Mouse (Mus musculus): ENCODE data around the gene Twf2. TPM values are rescaled to one million over a fixed set of nuclear protein-coding genes. Genes with fewer than 3 reads are reported as not detected.
A peak's percentile ranks its signal among the peaks of the same experiment; 100 is the strongest.

The Twf2 gene
- polyA plus RNA-seq (2012; ENCODE audit: insufficient read depth, insufficient read length, missing spikeins): 99.0 and 113 TPM in 2 replicates

- H3K4me3 ChIP-seq (ENCODE audit: insufficient read depth, low read length): peak within 1 kb of the TSS; percentile 76
- no peak for TF ChIP-seq CTCF (IDR thresholded peaks at IDR 0.05; ENCODE audit: low read depth, low read length)
- no peak; the same call in 1 of the 2 replicates for TF ChIP-seq POLR2A (IDR thresholded peaks at IDR 0.05; ENCODE audit: borderline replicate concordance, low read depth, low read length)
- H3K27ac ChIP-seq (ENCODE audit: insufficient read depth, low read depth, low read length): peak within 1 kb of the TSS; percentile 61
- peaks cover 48% of the 10 kb centered on the region for H3K4me1 ChIP-seq (ENCODE audit: control insufficient read depth, insufficient read depth, low read length)
Measured at GRCm38 (mm10) chr9:106202819-106203636, at the start of gene Twf2. Gene Twf2, plus strand, starts transcription at chr9:106203108.

DNA sequence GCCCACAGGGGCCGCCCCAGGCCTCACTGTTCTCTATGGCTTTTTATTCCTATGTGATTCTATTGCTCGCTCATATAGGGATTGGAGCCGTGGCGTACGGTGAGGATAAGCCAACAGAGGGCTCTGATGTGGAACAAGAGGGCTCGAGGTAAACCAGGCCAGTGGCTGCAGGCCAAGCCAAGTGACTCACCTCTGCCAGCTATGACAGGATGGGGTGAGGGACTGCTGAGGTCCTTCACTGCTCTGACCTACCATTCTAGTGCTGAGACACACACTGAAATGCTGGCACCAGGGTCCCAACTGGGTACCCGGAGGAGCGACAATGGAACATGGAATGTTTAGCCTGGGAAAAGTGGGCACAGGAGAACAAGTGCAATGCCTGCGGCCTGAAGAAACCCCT, 48.8 kb upstream of the Twf2 start:
- TF ChIP-seq CTCF (IDR thresholded peaks at IDR 0.05; ENCODE audit: low read depth, low read length) (no peak), POLR2A (IDR thresholded peaks at IDR 0.05; ENCODE audit: borderline replicate concordance, low read depth, low read length) (no peak)
- no peaks in the 10 kb centered on the region for H3K4me1 ChIP-seq (ENCODE audit: control insufficient read depth, insufficient read depth, low read length)
- H3K27ac ChIP-seq (ENCODE audit: insufficient read depth, low read depth, low read length): no peak overlapping the region
- H3K4me3 ChIP-seq (ENCODE audit: insufficient read depth, low read length): no peak overlapping the region

- TF ChIP-seq POLR2A (IDR thresholded peaks at IDR 0.05; ENCODE audit: borderline replicate concordance, low read depth, low read length): no peak
- peak; percentile 57 for TF ChIP-seq CTCF (IDR thresholded peaks at IDR 0.05; ENCODE audit: low read depth, low read length)
- H3K4me3 ChIP-seq (ENCODE audit: insufficient read depth, low read length): no peak overlapping the region
- H3K27ac ChIP-seq (ENCODE audit: insufficient read depth, low read depth, low read length): no peak overlapping the region
- peaks cover 4% of the 10 kb centered on the region; the same call in 1 of the 2 replicates for H3K4me1 ChIP-seq (ENCODE audit: control insufficient read depth, insufficient read depth, low read length)
Measured at GRCm38 (mm10) chr9:106156419-106156818, 46.5 kb upstream of the Twf2 start.

DNA sequence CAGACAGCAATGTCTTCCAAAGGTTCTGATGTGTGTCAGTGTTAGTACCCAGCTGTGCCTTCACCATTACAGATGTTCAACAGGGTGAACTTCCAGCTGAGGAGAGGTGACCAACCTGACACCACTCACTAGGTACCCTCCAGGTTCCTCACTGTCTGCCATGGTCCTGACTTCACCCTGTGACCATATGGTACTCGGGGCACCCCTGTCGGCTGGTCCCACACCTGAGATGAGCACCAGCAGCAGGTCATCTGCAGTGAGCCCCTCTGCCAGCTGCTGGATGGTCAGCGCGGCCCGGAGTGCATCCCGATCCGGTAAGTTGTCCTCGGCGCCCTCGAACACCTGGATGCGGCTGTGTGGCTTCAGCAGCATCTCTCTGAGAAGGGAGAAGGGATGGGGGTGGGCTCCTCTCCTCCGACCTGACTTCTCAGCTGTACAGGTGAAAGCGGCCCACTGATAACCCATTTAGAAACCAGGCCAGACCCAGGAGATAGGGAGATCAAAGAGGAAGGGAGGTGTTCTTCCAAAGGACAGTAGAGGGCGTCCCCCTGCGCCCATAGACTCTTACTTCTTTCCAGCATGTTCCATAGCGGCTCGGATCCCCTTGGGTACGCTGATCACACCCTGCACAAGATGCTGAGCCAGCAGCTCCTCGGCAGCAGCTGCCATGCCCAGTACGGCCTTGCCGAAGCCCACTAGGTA, 45.8 kb upstream of the Twf2 start:
- Histone ChIP-seq H3K4me1 (ENCODE audit: control insufficient read depth, insufficient read depth, low read length) (peaks cover 4% of the 10 kb centered on the region; the same call in 1 of the 2 replicates), H3K27ac (ENCODE audit: insufficient read depth, low read depth, low read length) (no peak overlapping the region), H3K4me3 (ENCODE audit: insufficient read depth, low read length) (no peak overlapping the region)
- TF ChIP-seq POLR2A (IDR thresholded peaks at IDR 0.05; ENCODE audit: borderline replicate concordance, low read depth, low read length): no peak
- TF ChIP-seq CTCF (IDR thresholded peaks at IDR 0.05; ENCODE audit: low read depth, low read length): no peak

DNA sequence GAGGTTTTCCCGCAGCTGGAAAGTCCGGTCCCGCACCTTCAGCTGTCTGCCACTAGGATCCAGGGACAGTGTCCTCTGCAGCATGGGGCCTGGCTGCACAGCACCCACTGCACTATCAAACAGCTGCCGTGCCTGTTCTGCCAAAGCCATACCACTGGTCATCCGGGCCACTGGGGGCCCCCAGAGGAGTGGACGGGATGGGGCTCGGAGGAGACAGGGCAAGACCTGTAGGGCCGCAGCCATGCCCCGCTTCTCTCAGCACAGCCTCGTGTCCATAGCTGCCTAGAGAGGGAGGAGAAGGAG, 45.3 kb upstream of the Twf2 start:
- TF ChIP-seq POLR2A (IDR thresholded peaks at IDR 0.05; ENCODE audit: borderline replicate concordance, low read depth, low read length) (no peak), CTCF (IDR thresholded peaks at IDR 0.05; ENCODE audit: low read depth, low read length) (no peak)
- Histone ChIP-seq H3K4me1 (ENCODE audit: control insufficient read depth, insufficient read depth, low read length) (peaks cover 4% of the 10 kb centered on the region; the same call in 1 of the 2 replicates), H3K4me3 (ENCODE audit: insufficient read depth, low read length) (no peak overlapping the region), H3K27ac (ENCODE audit: insufficient read depth, low read depth, low read length) (no peak overlapping the region)

DNA sequence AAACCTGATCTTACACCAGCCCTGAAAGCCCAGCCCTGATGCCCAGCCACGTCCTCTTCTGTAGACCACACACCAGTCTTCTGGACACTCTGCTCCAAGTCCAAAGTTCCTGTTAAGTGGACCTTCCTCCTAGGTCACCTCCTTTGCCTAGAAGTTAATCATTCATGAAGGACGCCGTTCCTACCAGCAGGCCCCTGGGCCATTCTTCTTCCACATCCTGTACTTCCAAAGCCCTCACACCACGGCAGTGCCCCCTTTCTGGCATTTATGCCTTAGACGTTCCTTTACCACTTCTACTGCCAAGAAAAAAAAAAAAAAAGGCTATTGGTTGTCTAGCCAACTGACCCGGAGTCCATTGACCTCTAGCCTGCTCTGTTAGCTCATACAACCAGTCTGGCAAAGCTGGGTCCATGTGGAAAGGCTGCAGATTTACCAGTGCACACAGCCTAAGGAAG, 44.8 kb upstream of the Twf2 start, which contains the start of gene Glyctk:
Gene Glyctk, minus strand, starts transcription at position 102 of the 455 bp plus-strand sequence.
- peaks cover 4% of the 10 kb centered on the region; the same call in 1 of the 2 replicates for H3K4me1 ChIP-seq (ENCODE audit: control insufficient read depth, insufficient read depth, low read length)
- H3K4me3 ChIP-seq (ENCODE audit: insufficient read depth, low read length): no peak within 1 kb of the TSS
- H3K27ac ChIP-seq (ENCODE audit: insufficient read depth, low read depth, low read length): no peak within 1 kb of the TSS
- TF ChIP-seq POLR2A (IDR thresholded peaks at IDR 0.05; ENCODE audit: borderline replicate concordance, low read depth, low read length) (no peak), CTCF (IDR thresholded peaks at IDR 0.05; ENCODE audit: low read depth, low read length) (no peak)

GRCm38 (mm10) chr9:106159237-106159636, 43.7 kb upstream of the Twf2 start:
- no peak for TF ChIP-seq CTCF (IDR thresholded peaks at IDR 0.05; ENCODE audit: low read depth, low read length)
- TF ChIP-seq POLR2A (IDR thresholded peaks at IDR 0.05; ENCODE audit: borderline replicate concordance, low read depth, low read length): no peak
- no peak overlapping the region for H3K4me3 ChIP-seq (ENCODE audit: insufficient read depth, low read length)
- no peak overlapping the region for H3K27ac ChIP-seq (ENCODE audit: insufficient read depth, low read depth, low read length)
- H3K4me1 ChIP-seq (ENCODE audit: control insufficient read depth, insufficient read depth, low read length): peaks cover 4% of the 10 kb centered on the region; the same call in 1 of the 2 replicates

GRCm38 (mm10) chr9:106159784-106160301, 43.1 kb upstream of the Twf2 start:
- H3K27ac ChIP-seq (ENCODE audit: insufficient read depth, low read depth, low read length): peak overlapping the region; percentile 96
- peaks cover 4% of the 10 kb centered on the region; the same call in 1 of the 2 replicates for H3K4me1 ChIP-seq (ENCODE audit: control insufficient read depth, insufficient read depth, low read length)
- H3K4me3 ChIP-seq (ENCODE audit: insufficient read depth, low read length): peak overlapping the region; percentile 65
- TF ChIP-seq CTCF (IDR thresholded peaks at IDR 0.05; ENCODE audit: low read depth, low read length): no peak
- TF ChIP-seq POLR2A (IDR thresholded peaks at IDR 0.05; ENCODE audit: borderline replicate concordance, low read depth, low read length): peak; percentile 62; the same call in 1 of the 2 replicates

DNA sequence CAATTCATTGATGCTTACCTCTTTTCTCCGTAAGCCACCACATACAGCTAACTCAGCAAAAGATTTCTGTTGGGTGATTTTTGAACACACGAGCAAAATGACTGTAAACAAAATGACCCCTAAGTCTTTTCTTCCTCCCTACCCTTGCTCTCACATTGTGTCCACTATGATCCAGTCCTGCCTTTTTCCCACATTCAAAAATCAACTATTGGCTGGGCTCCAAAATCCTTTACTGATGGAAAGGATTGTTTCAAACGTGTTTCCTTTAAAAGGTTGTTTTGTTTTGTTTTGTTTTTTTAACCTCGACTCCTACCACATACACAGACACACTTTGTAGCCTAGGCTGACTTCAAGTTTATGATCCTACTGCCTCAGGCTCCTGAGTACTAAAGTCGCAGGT, 42.5 kb upstream of the Twf2 start:
- Histone ChIP-seq H3K4me3 (ENCODE audit: insufficient read depth, low read length) (peak overlapping the region; percentile 65), H3K4me1 (ENCODE audit: control insufficient read depth, insufficient read depth, low read length) (peaks cover 4% of the 10 kb centered on the region; the same call in 1 of the 2 replicates), H3K27ac (ENCODE audit: insufficient read depth, low read depth, low read length) (peak overlapping the region; percentile 96)
- TF ChIP-seq POLR2A (IDR thresholded peaks at IDR 0.05; ENCODE audit: borderline replicate concordance, low read depth, low read length): no peak
- no peak for TF ChIP-seq CTCF (IDR thresholded peaks at IDR 0.05; ENCODE audit: low read depth, low read length)
